Mouse (Mus musculus): ENCODE data around the gene Vps16.

Gene Vps16

GRCm38 (mm10) chr2:130459576-130459975 is 35.4 kb downstream of the Vps16 start:
- in situ Hi-C loops (cut with MboI): no loop called here

DNA sequence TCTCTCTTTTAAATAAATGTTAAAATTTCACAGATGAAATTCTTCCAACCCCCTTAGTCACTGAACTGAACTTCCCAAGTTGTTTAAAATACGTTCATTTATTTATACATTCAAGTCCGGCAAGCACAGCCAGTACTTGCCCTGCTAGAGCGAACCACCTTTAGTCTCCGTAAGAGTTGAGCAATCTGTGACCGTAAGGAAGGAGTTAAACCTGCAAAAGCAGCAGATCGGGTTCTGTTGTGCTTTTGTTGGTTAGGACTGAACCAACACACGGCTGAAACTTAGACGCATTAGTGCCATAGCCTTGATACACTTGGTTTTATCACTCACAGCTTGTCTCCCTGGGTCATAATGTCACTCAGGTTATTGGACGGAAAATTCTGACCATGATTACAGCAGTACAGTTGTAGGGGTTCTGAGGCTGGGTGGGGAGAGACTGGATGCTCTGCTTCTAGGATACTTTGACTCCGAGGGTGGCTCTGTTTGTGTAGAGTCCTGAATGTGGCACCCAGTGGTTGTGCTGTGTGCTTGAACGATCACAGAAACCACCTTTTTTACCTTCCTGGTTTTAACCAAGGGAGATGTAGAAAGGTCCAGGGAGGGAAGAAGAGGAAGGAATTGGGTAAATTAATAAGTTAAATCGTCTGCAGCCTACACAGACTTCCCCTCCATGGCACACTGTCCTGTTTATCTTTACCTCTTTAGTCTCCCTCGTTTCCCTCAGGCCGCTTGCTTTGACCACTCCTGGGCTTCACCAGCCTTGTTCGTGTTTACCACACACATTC is 37.3 kb downstream of the Vps16 start:
- in situ Hi-C loops (cut with MboI): no loop called here

DNA sequence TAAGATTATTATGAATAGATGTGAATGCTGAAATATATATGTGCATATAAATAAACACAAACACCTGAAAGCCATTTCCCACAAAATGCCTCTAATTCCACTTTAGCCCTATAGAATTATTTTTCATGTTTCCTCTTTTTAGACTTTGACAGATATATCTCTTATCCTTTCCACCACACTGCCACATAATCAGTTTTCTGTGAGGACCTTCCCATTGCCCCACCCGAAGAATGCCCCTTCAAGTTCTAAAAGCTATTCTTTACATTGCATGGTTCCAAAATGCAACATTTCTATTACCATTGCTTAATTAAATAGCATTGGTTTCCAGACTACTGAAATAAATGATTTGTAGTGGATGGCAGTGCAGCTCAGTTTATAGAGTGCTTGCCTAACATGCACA is 42.3 kb downstream of the Vps16 start:
- in situ Hi-C loops (cut with MboI): no loop called here

- in situ Hi-C loops (cut with MboI): no loop called here
Measured at GRCm38 (mm10) chr2:130469366-130469765, 45.2 kb downstream of the Vps16 start.

DNA sequence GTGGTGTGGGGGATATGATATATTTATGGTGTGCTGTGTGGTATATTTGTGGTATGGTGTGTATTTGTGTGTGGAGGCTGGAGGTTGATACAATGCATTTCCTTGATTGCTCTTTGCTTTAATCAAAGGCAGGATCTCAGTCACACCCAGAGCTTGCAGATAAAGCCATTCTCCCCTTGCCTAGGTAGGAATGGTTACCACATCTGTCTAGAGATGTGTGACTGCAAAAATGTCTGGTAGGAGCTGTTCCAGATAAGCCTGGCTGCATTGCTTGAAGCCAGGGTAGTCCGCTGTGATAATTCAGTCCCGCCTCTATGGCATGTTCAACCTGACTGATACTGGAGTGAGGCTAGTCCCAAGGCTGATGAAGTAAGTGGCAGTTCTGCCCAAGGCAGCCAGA is 45.8 kb downstream of the Vps16 start:
- in situ Hi-C loops (cut with MboI): no loop called here

GRCm38 (mm10) chr2:130472908-130473510 is 48.9 kb downstream of the Vps16 start:
- in situ Hi-C loops (cut with MboI): no loop called here

DNA sequence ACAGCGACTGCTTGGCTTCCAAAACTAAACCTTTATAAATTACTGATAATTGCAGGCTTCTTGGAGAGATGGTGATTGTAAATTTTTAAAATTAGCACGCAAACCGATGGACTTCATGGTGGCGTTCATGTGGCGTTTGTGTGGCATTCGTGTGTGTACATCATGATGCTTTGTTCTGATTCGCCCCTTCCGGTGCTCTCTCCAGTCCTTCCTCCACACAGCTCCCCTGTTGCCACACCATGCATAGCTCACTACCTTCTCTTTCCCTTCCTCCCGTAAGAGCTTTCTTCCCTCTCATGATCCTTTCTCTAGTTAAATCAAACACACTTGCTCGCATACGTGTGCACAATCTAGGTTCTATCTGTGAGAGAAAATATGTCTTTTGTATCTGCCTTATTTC is 51.6 kb downstream of the Vps16 start:
- in situ Hi-C loops (cut with MboI): no loop called here

DNA sequence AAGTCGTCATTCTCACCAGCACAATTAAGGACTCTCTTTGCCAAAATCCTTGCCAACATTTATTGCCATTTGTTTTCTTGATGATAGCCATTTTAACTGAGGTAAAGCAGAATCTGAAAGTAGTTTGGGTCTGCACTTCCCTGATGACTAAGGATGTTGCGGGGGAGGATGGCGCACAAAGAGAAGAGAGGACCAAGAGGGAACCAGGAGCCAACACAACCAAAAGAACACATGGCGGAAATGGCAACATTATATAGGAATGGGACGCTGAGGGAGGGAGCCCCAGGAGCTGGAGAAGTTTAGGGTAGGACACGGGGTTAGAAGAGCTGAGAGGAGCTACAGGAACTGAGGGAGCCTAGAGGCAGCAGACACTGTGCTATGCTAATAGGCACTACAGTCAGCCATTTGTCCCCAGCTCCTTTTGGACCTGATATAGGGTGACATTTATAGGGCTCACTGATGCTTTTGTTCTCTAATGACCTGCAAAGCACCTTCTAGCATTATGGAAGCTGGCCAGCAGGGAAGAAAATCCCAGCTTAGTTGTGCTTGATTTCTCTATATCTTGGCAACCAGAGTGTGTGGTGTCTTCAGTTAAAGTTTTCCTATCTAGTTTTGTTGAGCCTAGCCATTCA is 52.6 kb downstream of the Vps16 start:
- in situ Hi-C loops (cut with MboI): no loop called here

DNA sequence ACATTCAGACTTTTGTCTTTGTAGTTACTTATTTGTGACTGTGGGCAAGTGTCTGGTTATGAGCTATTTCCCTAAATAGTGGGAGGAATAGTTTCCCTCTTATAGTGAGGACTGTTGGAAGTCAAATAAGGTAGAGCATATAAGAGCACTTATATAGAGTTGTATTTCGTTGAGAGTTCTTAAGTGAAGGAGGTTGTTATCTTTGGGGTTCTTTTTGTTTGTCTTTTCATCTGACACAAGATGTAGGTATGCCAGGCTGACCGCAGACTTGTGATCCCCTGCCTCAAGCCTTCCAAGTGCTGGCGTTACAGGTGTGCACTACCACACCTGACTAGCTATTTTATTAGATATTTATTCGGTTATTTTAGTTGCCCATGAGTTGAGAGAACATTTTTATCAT is 58.0 kb downstream of the Vps16 start:
- in situ Hi-C loops (cut with MboI): no loop called here

DNA sequence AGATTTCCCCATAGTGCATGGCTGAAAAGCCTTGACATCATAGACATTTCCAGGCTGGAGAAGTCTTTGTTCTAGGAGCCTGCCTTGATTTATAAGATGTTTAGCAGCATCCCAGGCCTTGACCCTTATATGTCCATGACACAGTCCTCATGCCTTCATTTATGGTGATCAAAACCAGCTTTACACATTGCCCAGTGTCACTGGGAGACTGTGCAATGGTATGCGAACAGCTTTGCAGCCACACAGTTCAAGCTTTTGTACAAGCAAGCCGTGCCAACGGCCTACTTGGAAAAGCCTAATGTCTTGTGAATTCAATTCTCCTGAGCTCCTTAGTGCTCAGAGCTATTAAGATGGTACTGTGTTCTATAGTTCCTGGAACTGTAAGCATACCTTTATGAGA is 58.6 kb downstream of the Vps16 start:
- in situ Hi-C loops (cut with MboI): no loop called here

GRCm38 (mm10) chr2:130484206-130484605 is 60.1 kb downstream of the Vps16 start:
- in situ Hi-C loops (cut with MboI): no loop called here

GRCm38 (mm10) chr2:130488002-130488401 is 63.9 kb downstream of the Vps16 start:
- in situ Hi-C loops (cut with MboI): no loop called here

DNA sequence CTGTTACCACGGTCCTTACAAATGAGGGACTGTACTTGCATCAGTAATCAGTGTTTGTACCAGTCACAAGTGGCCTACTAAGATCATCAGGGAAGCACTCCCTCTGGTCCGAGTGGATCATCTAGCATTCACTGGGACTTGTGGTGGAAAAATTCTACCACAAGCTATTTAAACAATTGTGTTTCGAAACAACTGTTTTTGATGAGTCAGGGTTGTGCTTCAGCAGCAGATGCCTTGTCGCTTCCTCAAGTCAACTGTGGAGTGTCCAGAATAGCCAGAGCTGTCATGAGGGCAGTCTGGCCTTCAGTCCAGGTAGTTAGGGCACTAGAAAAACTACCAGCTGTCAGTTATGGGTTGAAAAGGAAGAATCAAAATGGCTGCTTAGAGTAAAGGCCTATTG is 64.5 kb downstream of the Vps16 start:
- in situ Hi-C loops (cut with MboI): no loop called here

DNA sequence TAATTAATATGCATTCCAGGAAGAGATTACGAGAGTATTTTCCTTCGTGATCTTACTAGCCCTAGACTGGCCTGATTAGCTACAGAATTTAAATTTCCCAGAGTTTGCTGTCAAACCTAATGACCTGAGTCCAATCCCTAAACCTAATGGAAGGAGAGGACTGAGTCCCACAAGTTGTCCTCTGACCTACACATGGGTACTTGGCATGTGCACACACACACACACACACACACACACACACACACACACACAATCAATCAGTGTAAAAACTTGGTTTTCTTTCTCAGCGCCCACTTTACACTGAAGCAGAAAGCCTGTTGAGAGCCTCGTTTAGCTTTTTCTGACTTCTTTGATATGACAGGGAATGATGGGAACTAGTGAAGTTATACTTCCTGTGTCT is 67.0 kb downstream of the Vps16 start:
- in situ Hi-C loops (cut with MboI): no loop called here

DNA sequence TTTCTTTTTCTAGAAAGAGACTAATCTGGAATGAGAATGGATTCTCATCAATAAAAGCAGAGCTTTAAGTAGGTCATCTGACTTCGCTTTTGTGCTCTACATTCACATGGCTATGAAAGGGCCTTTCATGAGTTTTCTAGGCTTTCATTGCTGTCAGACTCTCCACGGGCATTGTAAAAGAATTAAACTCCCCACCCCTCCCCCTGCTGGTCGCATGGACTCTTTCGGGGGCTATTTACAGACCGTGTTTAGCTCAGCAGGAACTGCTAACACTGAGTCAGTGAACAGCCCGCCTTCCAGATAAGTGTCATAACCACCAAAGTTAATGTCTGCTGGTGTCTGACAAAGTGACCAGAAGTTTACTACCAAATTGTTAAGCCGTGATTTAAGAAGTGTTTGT is 67.4 kb downstream of the Vps16 start:
- in situ Hi-C loops (cut with MboI): no loop called here

Data from mature B cell (primary cell).